Mouse (Mus musculus) embryonic facial prominence, embryonic 14.5 days (tissue): ENCODE data around the gene Rnf183. TPM values are rescaled to one million over a fixed set of nuclear protein-coding genes. Genes with fewer than 3 reads are reported as not detected.

ENCODE experiments used
- ATAC-seq: fragments of 200-750 bp; cut with Nextera tagmentation; 2 replicates; pipeline ENCODE4 v1.8.0; 2017; ENCODE audit warnings: low read depth, moderate number of reproducible peaks, moderate TSS enrichment
- DNase-seq: peaks from one replicate; pipeline ENCODE4 v3.0.0-alpha.2; 2015; ENCODE audit warnings: low spot score
- H3K27ac ChIP-seq: fragments of 300-500 bp; sonication (generic); replicated peaks from 2 replicates; pipeline ENCODE4 v1.5.1; 2014; ENCODE audit warnings: low read depth, mild to moderate bottlenecking, low read length, moderate library complexity
- H3K27me3 ChIP-seq: fragments of 300-500 bp; sonication (generic); replicated peaks from 2 replicates; pipeline ENCODE4 v1.6.1; 2014; ENCODE audit warnings: low read length; ENCODE audit not compliant: control insufficient read depth, insufficient read depth
- H3K36me3 ChIP-seq: fragments of 300-500 bp; sonication (generic); 2 replicates; pipeline ENCODE4 v1.6.1; 2014; ENCODE audit warnings: low read length, mixed read lengths; ENCODE audit not compliant: control insufficient read depth, insufficient read depth
- H3K4me1 ChIP-seq: fragments of 300-500 bp; sonication (generic); 2 replicates; pipeline ENCODE4 v1.6.1; 2014; ENCODE audit warnings: antibody characterized with exemption, low read length; ENCODE audit not compliant: control insufficient read depth, insufficient read depth
- H3K4me2 ChIP-seq: fragments of 300-500 bp; sonication (generic); 2 replicates; pipeline ENCODE4 v1.6.1; 2014; ENCODE audit warnings: low read depth, mild to moderate bottlenecking, low read length, moderate library complexity, mixed read lengths
- H3K4me3 ChIP-seq: fragments of 300-500 bp; sonication (generic); 2 replicates; pipeline ENCODE4 v1.5.1; 2014; ENCODE audit warnings: low read depth, mild to moderate bottlenecking, low read length
- H3K9ac ChIP-seq: fragments of 300-500 bp; sonication (generic); 2 replicates; pipeline ENCODE4 v1.6.1; 2014; ENCODE audit warnings: low read depth, mild to moderate bottlenecking, low read length, moderate library complexity, mixed read lengths
- H3K9me3 ChIP-seq: fragments of 300-500 bp; sonication (generic); 2 replicates; pipeline ENCODE4 v1.6.1; 2016; ENCODE audit warnings: low read length; ENCODE audit not compliant: control insufficient read depth
- WGBS: fragments of 180-500 bp; shearing (Covaris S2); extraction: QIAGEN DNeasy Blood & Tissue Kit; methylation state at CpG from one replicate; pipeline ENCODE4 v1.1.7; 2014; 5-methylcytosine and 5-hydroxymethylcytosine counted together
- polyA plus RNA-seq: library from polyadenylated mRNA; unstranded; fragments of >200 nt; fragmentation: Nextera tagmentation; extraction: Ambion mirVana; gene quantifications from 2 replicates; pipeline ENCODE4 v1.2.1, GENCODE M21; 2014

The Rnf183 gene
- polyA plus RNA-seq, 1 experiment from 2014 or later, result 0.97 TPM

DNA sequence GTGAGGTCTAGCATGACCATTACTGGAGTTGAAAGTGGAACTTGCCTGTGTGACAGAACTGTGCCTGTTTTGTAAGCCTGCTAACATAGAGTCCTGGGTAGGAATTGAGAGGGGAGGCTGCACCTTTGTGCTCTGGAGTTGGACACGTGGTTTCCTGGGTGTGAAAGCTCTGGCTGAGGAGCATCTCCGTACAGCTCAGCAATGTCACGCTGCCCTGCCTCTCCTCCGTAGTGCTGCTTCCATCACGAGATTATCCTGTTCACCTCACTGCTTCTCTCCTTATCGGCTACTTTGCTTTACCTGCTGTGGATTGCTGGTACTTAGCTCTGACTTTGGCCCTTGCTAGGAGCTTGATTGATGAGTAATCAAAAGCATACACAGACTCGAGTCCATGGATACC lies 51.3 kb downstream of the Rnf183 start:
- ATAC-seq (no peak), DNase-seq (no peak)
- Histone ChIP-seq H3K36me3 (peaks cover 27% of the 10 kb centered on the region; the same call in 1 of the 2 replicates), H3K9ac (no peak overlapping the region), H3K4me1 (no peaks in the 10 kb centered on the region; the same call in 1 of the 2 replicates), H3K27me3 (no peaks in the 10 kb centered on the region), H3K9me3 (no peaks in the 10 kb centered on the region), H3K4me2 (no peak overlapping the region), H3K4me3 (no peak overlapping the region), H3K27ac (no peak overlapping the region)
- 76% methylated on average over 7 of the region's 7 CpGs for WGBS

GRCm38 (mm10) chr4:62383207-62383606 lies 51.8 kb downstream of the Rnf183 start:
- no peak for ATAC-seq
- no peak for DNase-seq
- 93% methylated on average over 6 of the region's 6 CpGs for WGBS

DNA sequence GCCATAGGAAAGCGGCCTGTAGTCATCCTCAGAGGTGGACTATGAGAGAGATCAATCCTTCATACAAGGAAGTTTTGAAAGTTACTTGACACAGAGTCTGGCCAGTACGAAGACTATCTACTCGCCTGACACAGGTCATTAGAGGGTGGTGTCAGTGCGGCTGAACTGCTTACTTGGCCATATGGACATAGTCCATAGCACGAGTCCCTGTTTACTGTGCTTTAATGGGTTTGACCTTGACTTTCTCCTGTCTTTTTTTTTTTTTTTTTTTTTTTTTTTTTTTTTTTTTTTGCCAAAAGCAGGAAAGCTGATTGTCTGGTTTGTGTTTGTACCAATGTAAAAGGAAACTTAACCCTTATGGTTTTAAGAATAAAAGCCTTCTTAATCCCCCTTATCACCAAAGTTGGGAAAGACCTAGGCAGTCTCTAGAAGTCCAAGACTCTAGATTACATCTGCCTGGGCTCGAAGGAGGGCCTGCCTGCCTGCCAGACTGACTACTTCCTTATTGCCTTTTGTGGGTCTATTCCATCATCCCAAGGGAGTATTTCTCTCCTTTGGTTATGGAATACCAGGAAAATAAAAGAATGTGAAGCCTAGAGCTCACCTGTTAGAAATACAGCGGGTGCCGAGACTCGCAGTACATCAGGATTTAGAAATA lies 55.2 kb downstream of the Rnf183 start:
- DNase-seq (no peak), ATAC-seq (no peak)
- H3K4me2 ChIP-seq, result no peak overlapping the region
- H3K4me3 ChIP-seq, result no peak overlapping the region
- H3K9ac ChIP-seq, result no peak overlapping the region
- WGBS, result 88% methylated on average over 9 of the region's 9 CpGs
- no peak overlapping the region for H3K27ac ChIP-seq
- no peaks in the 10 kb centered on the region; the same call in 1 of the 2 replicates for H3K4me1 ChIP-seq
- no peaks in the 10 kb centered on the region for H3K9me3 ChIP-seq
- H3K36me3 ChIP-seq, result 0 out of 2 replicates have a peak, but pooled peaks cover 4% of the 10 kb centered on the region
- H3K27me3 ChIP-seq, result no peaks in the 10 kb centered on the region

More at GRCm38 (mm10) chr4:62383207-62383606, 51.8 kb downstream of the Rnf183 start:
- Histone ChIP-seq H3K27me3 (no peaks in the 10 kb centered on the region), H3K9me3 (no peaks in the 10 kb centered on the region), H3K36me3 (peaks cover 24% of the 10 kb centered on the region; the same call in 1 of the 2 replicates), H3K9ac (no peak overlapping the region), H3K4me2 (no peak overlapping the region), H3K4me3 (no peak overlapping the region), H3K4me1 (no peaks in the 10 kb centered on the region; the same call in 1 of the 2 replicates), H3K27ac (no peak overlapping the region)

Other genes with a start within 250 kb of the Rnf183 start
- gene Zfp37, start 204.2 kb downstream of the Rnf183 start, polyA plus RNA-seq, result 8.0 and 9.5 TPM in 2 replicates
- 17.3 and 18.0 TPM in 2 replicates for gene Slc31a2, start 172.7 kb downstream of the Rnf183 start, polyA plus RNA-seq
- gene Fkbp15, start 74.7 kb downstream of the Rnf183 start, polyA plus RNA-seq, result 25.2 and 28.3 TPM in 2 replicates
- gene Slc31a1, start 74.5 kb downstream of the Rnf183 start, polyA plus RNA-seq, result 46.5 and 49.0 TPM in 2 replicates
- 167 and 176 TPM in 2 replicates for gene Cdc26, start 26.6 kb downstream of the Rnf183 start, polyA plus RNA-seq
- 16.4 and 17.9 TPM in 2 replicates for gene Prpf4, start 26.5 kb downstream of the Rnf183 start, polyA plus RNA-seq
- gene Wdr31, start 35.6 kb upstream of the Rnf183 start, polyA plus RNA-seq, result 5.3 and 5.4 TPM in 2 replicates
- 8.1 and 8.7 TPM in 2 replicates for gene Bspry, start 44.8 kb upstream of the Rnf183 start, polyA plus RNA-seq
- gene Hdhd3, start 68.2 kb upstream of the Rnf183 start, polyA plus RNA-seq, result 12.6 and 13.9 TPM in 2 replicates
- 65.5 and 75.8 TPM in 2 replicates for gene Alad, start 84.7 kb upstream of the Rnf183 start, polyA plus RNA-seq
- 66.3 and 72.7 TPM in 2 replicates for gene Pole3, start 89.8 kb upstream of the Rnf183 start, polyA plus RNA-seq
- gene 4933430I17Rik, start 90.1 kb upstream of the Rnf183 start, polyA plus RNA-seq, result 0.37 and 0.43 TPM in 2 replicates
- gene Rgs3, start 124.6 kb upstream of the Rnf183 start, polyA plus RNA-seq, result 37.2 and 38.8 TPM in 2 replicates